Mouse (Mus musculus): ENCODE results near the gene Casp9. TPM values are rescaled to one million over a fixed set of nuclear protein-coding genes. Genes with fewer than 3 reads are reported as not detected.

The Casp9 gene
- polyA plus RNA-seq (2012; ENCODE audit: insufficient read depth, low replicate concordance), result 4.7 and 7.1 TPM in 2 replicates

GRCm38 (mm10) chr4:141793282-141794151 lies at the start of gene Casp9:
TSS of gene Casp9 (plus strand) at chr4:141793612.
- TF ChIP-seq FLI1 (IDR thresholded peaks at IDR 0.05; ENCODE audit: low read length) (no peak), GATA1 (IDR thresholded peaks at IDR 0.05; ENCODE audit: borderline replicate concordance, low read length) (no peak)

GRCm38 (mm10) chr4:141746578-141747346 lies 46.6 kb upstream of the Casp9 start, which contains the start of gene Agmat:
TSS of gene Agmat (plus strand) at chr4:141746672.
- peaks cover 14% of the 10 kb centered on the region for H3K4me1 ChIP-seq
- peaks cover 23% of the 10 kb centered on the region for H3K27me3 ChIP-seq (replicated peaks)
- no peaks in the 10 kb centered on the region for H3K9me3 ChIP-seq
- H3K36me3 ChIP-seq (replicated peaks; ENCODE audit: low read length), result no peaks in the 10 kb centered on the region
- H3K4me3 ChIP-seq (replicated peaks), result no peak within 1 kb of the TSS
- no peak for TF ChIP-seq FLI1 (IDR thresholded peaks at IDR 0.05; ENCODE audit: low read length)
- TF ChIP-seq GATA1 (IDR thresholded peaks at IDR 0.05; ENCODE audit: borderline replicate concordance, low read length), result no peak

More at GRCm38 (mm10) chr4:141793282-141794151, at the start of gene Casp9:
- no peaks in the 10 kb centered on the region for H3K9me3 ChIP-seq
- H3K27me3 ChIP-seq (replicated peaks), result no peaks in the 10 kb centered on the region
- peaks cover 29% of the 10 kb centered on the region for H3K36me3 ChIP-seq (replicated peaks; ENCODE audit: low read length)
- peak within 1 kb of the TSS; percentile 93 for H3K4me3 ChIP-seq (replicated peaks)
- peaks cover 52% of the 10 kb centered on the region for H3K4me1 ChIP-seq

GRCm38 (mm10) chr4:141749557-141749956 lies 43.9 kb upstream of the Casp9 start:
- Histone ChIP-seq H3K4me1 (peaks cover 13% of the 10 kb centered on the region), H3K36me3 (replicated peaks; ENCODE audit: low read length) (no peaks in the 10 kb centered on the region), H3K4me3 (replicated peaks) (no peak overlapping the region), H3K9me3 (no peaks in the 10 kb centered on the region; the same call in 1 of the 2 replicates), H3K27me3 (replicated peaks) (peaks cover 26% of the 10 kb centered on the region)
- TF ChIP-seq FLI1 (IDR thresholded peaks at IDR 0.05; ENCODE audit: low read length), result no peak
- TF ChIP-seq GATA1 (IDR thresholded peaks at IDR 0.05; ENCODE audit: borderline replicate concordance, low read length), result no peak

DNA sequence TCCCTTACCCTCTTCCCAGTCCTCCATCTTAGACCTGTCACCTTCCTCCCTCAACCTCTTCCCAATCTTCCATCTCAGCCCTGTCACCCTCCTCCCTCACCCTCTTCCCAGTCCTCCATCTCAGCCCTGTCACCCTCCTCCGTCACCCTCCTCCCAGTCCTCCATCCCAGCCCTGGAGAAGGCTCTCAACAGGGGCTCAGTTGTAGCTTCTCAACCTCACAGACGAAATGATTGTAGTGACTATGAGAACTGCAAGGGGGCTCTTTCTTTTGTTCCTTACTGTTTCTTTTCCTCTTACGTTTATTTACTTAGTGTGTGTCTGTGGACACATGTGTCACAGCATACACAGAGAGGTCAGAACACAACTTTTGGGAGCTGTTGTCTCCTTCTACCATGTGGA lies 42.6 kb upstream of the Casp9 start:
- TF ChIP-seq GATA1 (IDR thresholded peaks at IDR 0.05; ENCODE audit: borderline replicate concordance, low read length), result no peak
- TF ChIP-seq FLI1 (IDR thresholded peaks at IDR 0.05; ENCODE audit: low read length), result no peak
- peaks cover 13% of the 10 kb centered on the region for H3K4me1 ChIP-seq

DNA sequence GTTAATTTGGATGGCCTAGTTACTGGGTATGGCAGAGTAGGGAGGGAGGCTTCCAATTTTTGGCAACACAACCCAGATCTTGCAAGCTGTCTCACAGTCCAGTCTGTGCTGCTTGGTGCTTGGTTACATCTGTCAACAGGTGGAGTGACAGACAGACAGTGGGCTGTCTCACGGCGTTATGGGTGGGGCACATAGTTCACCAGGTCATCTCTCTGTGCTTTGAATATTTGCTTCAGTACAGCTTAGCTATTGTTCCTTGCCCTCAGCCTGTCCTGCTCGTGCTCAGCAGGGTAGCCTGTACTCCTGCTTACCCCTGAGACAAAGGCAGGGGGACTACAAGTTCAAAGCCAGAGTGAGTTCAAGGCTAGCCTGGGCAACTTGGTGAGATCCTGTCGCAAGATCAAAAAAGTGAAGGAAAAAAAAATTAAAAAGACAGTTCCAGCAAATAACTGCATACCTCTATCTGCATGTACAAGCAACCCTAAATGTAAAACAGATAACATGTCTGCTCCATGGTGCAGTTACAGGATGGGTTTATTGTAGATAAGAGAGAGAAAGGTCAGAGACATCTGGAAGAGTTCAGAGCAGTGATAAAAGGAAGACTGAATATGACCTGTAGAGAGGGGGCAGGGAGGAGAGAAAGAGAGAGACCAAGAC lies 41.9 kb upstream of the Casp9 start:
- Histone ChIP-seq H3K27me3 (replicated peaks) (peaks cover 32% of the 10 kb centered on the region), H3K36me3 (replicated peaks; ENCODE audit: low read length) (no peaks in the 10 kb centered on the region), H3K4me3 (replicated peaks) (no peak overlapping the region), H3K4me1 (peaks cover 12% of the 10 kb centered on the region), H3K9me3 (no peaks in the 10 kb centered on the region; the same call in 1 of the 2 replicates)
- TF ChIP-seq GATA1 (IDR thresholded peaks at IDR 0.05; ENCODE audit: borderline replicate concordance, low read length), result no peak
- no peak for TF ChIP-seq FLI1 (IDR thresholded peaks at IDR 0.05; ENCODE audit: low read length)

More for the DNA sequence above, 42.6 kb upstream of the Casp9 start:
- H3K9me3 ChIP-seq, result no peaks in the 10 kb centered on the region; the same call in 1 of the 2 replicates
- H3K4me3 ChIP-seq (replicated peaks), result no peak overlapping the region
- no peaks in the 10 kb centered on the region for H3K36me3 ChIP-seq (replicated peaks; ENCODE audit: low read length)
- peaks cover 33% of the 10 kb centered on the region for H3K27me3 ChIP-seq (replicated peaks)

- TF ChIP-seq GATA1 (IDR thresholded peaks at IDR 0.05; ENCODE audit: borderline replicate concordance, low read length) (no peak), FLI1 (IDR thresholded peaks at IDR 0.05; ENCODE audit: low read length) (no peak)
- peaks cover 10% of the 10 kb centered on the region for H3K4me1 ChIP-seq
Measured at GRCm38 (mm10) chr4:141752076-141752421, 41.4 kb upstream of the Casp9 start.

GRCm38 (mm10) chr4:141755375-141755930 lies 38.0 kb upstream of the Casp9 start:
- Histone ChIP-seq H3K36me3 (replicated peaks; ENCODE audit: low read length) (no peaks in the 10 kb centered on the region), H3K9me3 (no peaks in the 10 kb centered on the region; the same call in 1 of the 2 replicates), H3K27me3 (replicated peaks) (peaks cover 20% of the 10 kb centered on the region), H3K4me1 (peaks cover 10% of the 10 kb centered on the region), H3K4me3 (replicated peaks) (no peak overlapping the region)
- TF ChIP-seq GATA1 (IDR thresholded peaks at IDR 0.05; ENCODE audit: borderline replicate concordance, low read length) (no peak), FLI1 (IDR thresholded peaks at IDR 0.05; ENCODE audit: low read length) (no peak)

More at GRCm38 (mm10) chr4:141752076-141752421, 41.4 kb upstream of the Casp9 start:
- Histone ChIP-seq H3K36me3 (replicated peaks; ENCODE audit: low read length) (no peaks in the 10 kb centered on the region), H3K9me3 (no peaks in the 10 kb centered on the region; the same call in 1 of the 2 replicates), H3K27me3 (replicated peaks) (peaks cover 28% of the 10 kb centered on the region), H3K4me3 (replicated peaks) (peak overlapping the region; percentile 42)

GRCm38 (mm10) chr4:141757124-141757523 lies 36.3 kb upstream of the Casp9 start:
- no peak overlapping the region for H3K4me3 ChIP-seq (replicated peaks)
- H3K36me3 ChIP-seq (replicated peaks; ENCODE audit: low read length), result peaks cover 15% of the 10 kb centered on the region
- TF ChIP-seq FLI1 (IDR thresholded peaks at IDR 0.05; ENCODE audit: low read length), result no peak
- no peak for TF ChIP-seq GATA1 (IDR thresholded peaks at IDR 0.05; ENCODE audit: borderline replicate concordance, low read length)
- no peaks in the 10 kb centered on the region; the same call in 1 of the 2 replicates for H3K9me3 ChIP-seq
- peaks cover 17% of the 10 kb centered on the region for H3K27me3 ChIP-seq (replicated peaks)
- peaks cover 2% of the 10 kb centered on the region for H3K4me1 ChIP-seq
